Mouse (Mus musculus) cerebellum, adult 9-10 months (tissue): Measurements from ENCODE around the gene 9530002B09Rik.

ENCODE experiments used
- DNase-seq: peaks from one replicate; pipeline ENCODE4 v3.0.0; 2022

The 9530002B09Rik gene

DNA sequence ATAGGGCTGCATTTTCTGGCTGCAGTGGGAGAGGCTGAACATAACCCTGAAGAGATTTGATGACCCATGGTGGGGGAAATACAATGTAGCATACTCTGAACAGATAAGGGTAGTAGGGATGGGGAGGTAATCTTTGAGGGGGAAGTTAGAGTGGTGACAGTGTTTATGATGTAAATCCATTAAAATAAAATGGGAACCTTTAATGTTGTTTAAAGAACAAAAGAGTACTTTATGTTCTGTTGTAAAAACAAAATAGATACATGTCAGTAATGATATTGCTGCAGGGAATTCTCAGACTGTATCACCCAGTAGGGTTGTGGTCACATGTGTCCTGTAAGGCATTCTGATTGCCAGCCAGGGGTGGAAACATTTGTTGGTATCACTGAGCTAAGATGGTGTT lies at the start of gene 9530002B09Rik:
9530002B09Rik (plus strand) TSS at position 301 of the 400 bp plus-strand sequence.
- DNase-seq: no peak
